Mouse (Mus musculus): ENCODE data around the gene Tnfaip1. TPM values are rescaled to one million over a fixed set of nuclear protein-coding genes. Genes with fewer than 3 reads are reported as not detected.

Gene Tnfaip1
- polyA plus RNA-seq, 1 experiment, result 60.7 TPM

GRCm38 (mm10) chr11:78547718-78548460 is 11.8 kb upstream of the Tnfaip1 start:
- H3ac ChIP-seq (ENCODE audit: control insufficient read depth, insufficient read length, low read depth), result no peak overlapping the region
- H3K27me3 ChIP-seq (ENCODE audit: control insufficient read depth, insufficient read depth, insufficient read length), result no peaks in the 10 kb centered on the region
- no peak overlapping the region for H3K4me3 ChIP-seq (ENCODE audit: insufficient read depth, poor library complexity, severe bottlenecking)
- H3K36me3 ChIP-seq (ENCODE audit: control insufficient read depth, insufficient read depth), result peaks cover 39% of the 10 kb centered on the region
- peaks cover 56% of the 10 kb centered on the region for H3K79me3 ChIP-seq (ENCODE audit: low read depth)
- no peak for TF ChIP-seq CEBPB (IDR thresholded peaks at IDR 0.05; ENCODE audit: low read depth)
- no peak for TF ChIP-seq USF1 (IDR thresholded peaks at IDR 0.05; ENCODE audit: low read depth)
- no peak for TF ChIP-seq MAX (IDR thresholded peaks at IDR 0.05)
- TF ChIP-seq MYOD1 (IDR thresholded peaks at IDR 0.05; ENCODE audit: control insufficient read depth, insufficient read length, low read depth), result no peak
- TF ChIP-seq CTCF (IDR thresholded peaks at IDR 0.05; ENCODE audit: control insufficient read depth, insufficient read depth, insufficient read length), result no peak
- no peak for TF ChIP-seq MYOG (IDR thresholded peaks at IDR 0.05; ENCODE audit: control insufficient read depth, extremely low read depth, insufficient read length)
- TF ChIP-seq FOSL1 (IDR thresholded peaks at IDR 0.05; ENCODE audit: insufficient read depth, low read length, poor library complexity, severe bottlenecking), result no peak
- peaks cover 74% of the 10 kb centered on the region for H3K79me2 ChIP-seq (ENCODE audit: control insufficient read depth, insufficient read depth)

- Histone ChIP-seq H3K79me2 (ENCODE audit: control insufficient read depth, insufficient read depth) (peaks cover 72% of the 10 kb centered on the region), H3ac (ENCODE audit: control insufficient read depth, insufficient read length, low read depth) (no peak overlapping the region), H3K36me3 (ENCODE audit: control insufficient read depth, insufficient read depth) (peaks cover 66% of the 10 kb centered on the region), H3K4me3 (ENCODE audit: insufficient read depth, poor library complexity, severe bottlenecking) (no peak overlapping the region), H3K27me3 (ENCODE audit: control insufficient read depth, insufficient read depth, insufficient read length) (no peaks in the 10 kb centered on the region), H3K79me3 (ENCODE audit: low read depth) (peaks cover 59% of the 10 kb centered on the region)
- no peak for TF ChIP-seq USF1 (IDR thresholded peaks at IDR 0.05; ENCODE audit: low read depth)
- no peak for TF ChIP-seq MAX (IDR thresholded peaks at IDR 0.05)
- TF ChIP-seq MYOD1 (IDR thresholded peaks at IDR 0.05; ENCODE audit: control insufficient read depth, insufficient read length, low read depth), result no peak
- TF ChIP-seq FOSL1 (IDR thresholded peaks at IDR 0.05; ENCODE audit: insufficient read depth, low read length, poor library complexity, severe bottlenecking), result no peak
- TF ChIP-seq MYOG (IDR thresholded peaks at IDR 0.05; ENCODE audit: control insufficient read depth, extremely low read depth, insufficient read length), result no peak
- TF ChIP-seq CEBPB (IDR thresholded peaks at IDR 0.05; ENCODE audit: low read depth), result no peak
- TF ChIP-seq CTCF (IDR thresholded peaks at IDR 0.05; ENCODE audit: control insufficient read depth, insufficient read depth, insufficient read length), result no peak
Measured at GRCm38 (mm10) chr11:78545181-78545580, 9.0 kb upstream of the Tnfaip1 start.

GRCm38 (mm10) chr11:78544449-78545111 is 8.4 kb upstream of the Tnfaip1 start:
- H3K79me2 ChIP-seq (ENCODE audit: control insufficient read depth, insufficient read depth), result peaks cover 67% of the 10 kb centered on the region
- H3K36me3 ChIP-seq (ENCODE audit: control insufficient read depth, insufficient read depth), result peaks cover 72% of the 10 kb centered on the region
- no peak for TF ChIP-seq CTCF (IDR thresholded peaks at IDR 0.05; ENCODE audit: control insufficient read depth, insufficient read depth, insufficient read length)
- TF ChIP-seq CEBPB (IDR thresholded peaks at IDR 0.05; ENCODE audit: low read depth), result no peak
- TF ChIP-seq MAX (IDR thresholded peaks at IDR 0.05), result no peak
- no peak for TF ChIP-seq MYOD1 (IDR thresholded peaks at IDR 0.05; ENCODE audit: control insufficient read depth, insufficient read length, low read depth)
- no peak for TF ChIP-seq MYOG (IDR thresholded peaks at IDR 0.05; ENCODE audit: control insufficient read depth, extremely low read depth, insufficient read length)
- TF ChIP-seq FOSL1 (IDR thresholded peaks at IDR 0.05; ENCODE audit: insufficient read depth, low read length, poor library complexity, severe bottlenecking), result no peak
- TF ChIP-seq USF1 (IDR thresholded peaks at IDR 0.05; ENCODE audit: low read depth), result no peak
- H3ac ChIP-seq (ENCODE audit: control insufficient read depth, insufficient read length, low read depth), result no peak overlapping the region
- no peak overlapping the region for H3K4me3 ChIP-seq (ENCODE audit: insufficient read depth, poor library complexity, severe bottlenecking)
- no peaks in the 10 kb centered on the region for H3K27me3 ChIP-seq (ENCODE audit: control insufficient read depth, insufficient read depth, insufficient read length)
- peaks cover 59% of the 10 kb centered on the region for H3K79me3 ChIP-seq (ENCODE audit: low read depth)

- Histone ChIP-seq H3K27me3 (ENCODE audit: control insufficient read depth, insufficient read depth, insufficient read length) (no peaks in the 10 kb centered on the region), H3K36me3 (ENCODE audit: control insufficient read depth, insufficient read depth) (peaks cover 69% of the 10 kb centered on the region)
Measured at GRCm38 (mm10) chr11:78540358-78540757, 4.2 kb upstream of the Tnfaip1 start.

GRCm38 (mm10) chr11:78536690-78537084 is 555 bp upstream of the Tnfaip1 start:
- peak overlapping the region; percentile 87 for H3ac ChIP-seq (ENCODE audit: control insufficient read depth, insufficient read length, low read depth)
- H3K4me3 ChIP-seq (ENCODE audit: insufficient read depth, poor library complexity, severe bottlenecking), result peak overlapping the region; percentile 93
- H3K36me3 ChIP-seq (ENCODE audit: control insufficient read depth, insufficient read depth), result peaks cover 35% of the 10 kb centered on the region
- H3K79me3 ChIP-seq (ENCODE audit: low read depth), result peaks cover 63% of the 10 kb centered on the region
- H3K27me3 ChIP-seq (ENCODE audit: control insufficient read depth, insufficient read depth, insufficient read length), result no peaks in the 10 kb centered on the region
- TF ChIP-seq MYOG (IDR thresholded peaks at IDR 0.05; ENCODE audit: control insufficient read depth, extremely low read depth, insufficient read length) (no peak), CEBPB (IDR thresholded peaks at IDR 0.05; ENCODE audit: low read depth) (no peak), MYOD1 (IDR thresholded peaks at IDR 0.05; ENCODE audit: control insufficient read depth, insufficient read length, low read depth) (no peak), CTCF (IDR thresholded peaks at IDR 0.05; ENCODE audit: control insufficient read depth, insufficient read depth, insufficient read length) (no peak), USF1 (IDR thresholded peaks at IDR 0.05; ENCODE audit: low read depth) (no peak), FOSL1 (IDR thresholded peaks at IDR 0.05; ENCODE audit: insufficient read depth, low read length, poor library complexity, severe bottlenecking) (no peak), MAX (IDR thresholded peaks at IDR 0.05) (no peak)
- peaks cover 77% of the 10 kb centered on the region for H3K79me2 ChIP-seq (ENCODE audit: control insufficient read depth, insufficient read depth)

More at GRCm38 (mm10) chr11:78540358-78540757, 4.2 kb upstream of the Tnfaip1 start:
- peaks cover 51% of the 10 kb centered on the region for H3K79me3 ChIP-seq (ENCODE audit: low read depth)
- H3K79me2 ChIP-seq (ENCODE audit: control insufficient read depth, insufficient read depth), result peaks cover 64% of the 10 kb centered on the region
- TF ChIP-seq MAX (IDR thresholded peaks at IDR 0.05) (no peak), FOSL1 (IDR thresholded peaks at IDR 0.05; ENCODE audit: insufficient read depth, low read length, poor library complexity, severe bottlenecking) (no peak), CEBPB (IDR thresholded peaks at IDR 0.05; ENCODE audit: low read depth) (no peak), USF1 (IDR thresholded peaks at IDR 0.05; ENCODE audit: low read depth) (no peak)
- no peak overlapping the region for H3ac ChIP-seq (ENCODE audit: control insufficient read depth, insufficient read length, low read depth)
- no peak overlapping the region for H3K4me3 ChIP-seq (ENCODE audit: insufficient read depth, poor library complexity, severe bottlenecking)
